Mouse (Mus musculus): ENCODE results near the gene Numbl. TPM values are rescaled to one million over a fixed set of nuclear protein-coding genes. Genes with fewer than 3 reads are reported as not detected.
A peak's percentile ranks its signal among the peaks of the same experiment; 100 is the strongest.

The Numbl gene
- total and polyA plus RNA-seq, 2 experiments from 2014 or later: 59.5 to 140 TPM

DNA sequence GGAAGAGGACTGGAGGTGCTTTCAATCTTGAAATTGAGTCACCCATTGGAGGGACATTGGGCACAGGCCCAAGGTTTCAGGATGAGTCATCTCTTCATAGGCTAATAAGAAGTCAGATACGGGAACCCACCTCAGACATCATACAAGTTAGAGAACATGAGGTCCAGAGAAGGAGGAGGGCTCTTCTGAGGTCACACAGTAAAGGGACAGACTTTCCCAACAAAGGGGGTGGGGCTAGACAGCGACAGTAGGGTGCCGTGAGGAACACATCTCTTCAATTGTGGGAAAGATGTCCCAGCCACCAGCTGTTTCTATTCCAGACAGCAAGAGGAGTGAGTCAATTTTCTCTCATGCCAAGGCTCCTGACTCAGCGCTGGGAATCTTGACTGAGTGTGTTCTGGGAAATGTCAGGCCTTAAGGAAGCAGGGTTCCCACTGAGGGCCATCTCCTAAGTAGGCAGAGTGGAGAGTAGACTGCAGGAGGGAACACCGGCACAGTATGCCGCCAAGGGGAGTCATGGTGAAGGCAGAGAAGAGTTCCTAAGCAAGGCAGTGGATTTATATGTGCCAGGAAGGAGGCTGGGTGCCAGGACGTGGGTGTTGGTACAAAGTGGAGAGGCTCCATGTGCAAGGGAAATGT lies 26.4 kb upstream of the Numbl start:
- H3K9me3 ChIP-seq (ENCODE audit: low read length): no peaks in the 10 kb centered on the region
- DNase-seq (ENCODE audit: low spot score) (no peak), ATAC-seq (no peak)
- H3K9ac ChIP-seq (replicated peaks; ENCODE audit: low read length): no peak overlapping the region
- WGBS: 65% methylated on average over 7 of the region's 7 CpGs
- no peak overlapping the region for H3K4me2 ChIP-seq (ENCODE audit: low read depth, low read length)
- TF ChIP-seq CTCF (IDR thresholded peaks at IDR 0.05; ENCODE audit: low read depth): no peak
- H3K4me1 ChIP-seq (ENCODE audit: insufficient read depth, low read length): peaks cover 9% of the 10 kb centered on the region
- no peaks in the 10 kb centered on the region for H3K27me3 ChIP-seq (ENCODE audit: insufficient read depth, low read length)
- peak overlapping the region; percentile 71; the same call in 1 of the 2 replicates for H3K27ac ChIP-seq
- H3K4me3 ChIP-seq (ENCODE audit: low read length): no peak overlapping the region
- no peaks in the 10 kb centered on the region for H3K36me3 ChIP-seq (ENCODE audit: insufficient read depth, low read length)

DNA sequence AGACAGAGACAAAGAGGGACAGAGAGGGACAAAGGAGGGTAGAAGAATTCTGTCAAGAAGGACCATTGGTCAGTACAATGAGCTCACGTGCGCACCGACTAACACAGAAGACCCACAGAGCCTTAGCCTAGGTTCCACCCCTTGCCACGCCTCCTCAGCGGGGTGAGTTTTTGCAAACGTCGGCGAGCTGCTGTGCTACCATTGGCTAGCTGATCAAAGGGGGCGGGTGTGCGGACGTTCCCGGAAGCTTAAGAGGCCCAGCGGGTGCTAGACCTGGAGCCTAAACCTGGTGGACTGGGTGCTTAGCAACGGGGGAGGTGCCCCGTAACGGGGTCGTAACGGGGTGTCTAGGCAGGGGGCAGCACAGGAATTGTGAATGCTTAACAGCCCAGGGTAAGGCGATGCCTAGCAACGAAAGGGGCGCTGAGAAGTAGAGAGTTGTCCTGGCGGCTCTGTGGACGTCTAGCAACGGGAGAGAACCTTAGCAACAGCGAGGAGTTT lies 25.4 kb upstream of the Numbl start, which contains the start of gene Coq8b:
Coq8b (plus strand) TSS at position 243 of the 501 bp plus-strand sequence.
- peak; percentile 96 for DNase-seq (ENCODE audit: low spot score)
- H3K4me2 ChIP-seq (ENCODE audit: low read depth, low read length): peak within 1 kb of the TSS; percentile 80
- H3K9me3 ChIP-seq (ENCODE audit: low read length): no peaks in the 10 kb centered on the region
- peak; percentile 93 for ATAC-seq
- no peaks in the 10 kb centered on the region for H3K36me3 ChIP-seq (ENCODE audit: insufficient read depth, low read length)
- H3K27ac ChIP-seq: peak within 1 kb of the TSS; percentile 71
- no peaks in the 10 kb centered on the region for H3K27me3 ChIP-seq (ENCODE audit: insufficient read depth, low read length)
- H3K4me3 ChIP-seq (ENCODE audit: low read length): peak within 1 kb of the TSS; percentile 53
- peaks cover 4% of the 10 kb centered on the region; the same call in 1 of the 2 replicates for H3K4me1 ChIP-seq (ENCODE audit: insufficient read depth, low read length)
- peak; percentile 54 for TF ChIP-seq CTCF (IDR thresholded peaks at IDR 0.05; ENCODE audit: low read depth)
- H3K9ac ChIP-seq (replicated peaks; ENCODE audit: low read length): peak within 1 kb of the TSS; percentile 50
- under 1% methylated on average over 25 of the region's 25 CpGs for WGBS

DNA sequence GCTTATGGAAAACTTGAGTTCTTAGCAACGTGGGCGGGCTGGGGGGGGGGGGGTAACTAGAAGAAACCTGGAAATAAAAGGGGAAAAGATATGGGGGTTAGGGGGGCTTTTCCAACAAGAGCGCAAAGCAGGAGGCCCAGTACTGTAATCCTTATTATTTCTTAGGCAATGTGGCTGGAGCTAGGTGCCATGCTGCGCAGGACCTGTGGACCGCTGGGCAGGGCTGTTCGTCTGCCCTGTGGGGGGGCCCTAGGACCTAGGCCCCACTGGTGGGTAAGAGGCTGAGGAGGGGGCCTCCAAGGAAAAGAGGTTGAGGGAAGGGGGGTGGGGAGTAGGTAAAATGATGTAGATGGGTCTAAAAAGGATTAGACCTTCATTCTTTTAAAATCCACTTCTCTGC lies 24.9 kb upstream of the Numbl start:
- Histone ChIP-seq H3K4me1 (ENCODE audit: insufficient read depth, low read length) (peaks cover 4% of the 10 kb centered on the region; the same call in 1 of the 2 replicates), H3K4me2 (ENCODE audit: low read depth, low read length) (peak overlapping the region; percentile 80), H3K27me3 (ENCODE audit: insufficient read depth, low read length) (no peaks in the 10 kb centered on the region), H3K27ac (peak overlapping the region; percentile 71), H3K9me3 (ENCODE audit: low read length) (no peaks in the 10 kb centered on the region), H3K9ac (replicated peaks; ENCODE audit: low read length) (peak overlapping the region; percentile 50), H3K36me3 (ENCODE audit: insufficient read depth, low read length) (no peaks in the 10 kb centered on the region), H3K4me3 (ENCODE audit: low read length) (peak overlapping the region; percentile 53)
- 3% methylated on average over 6 of the region's 6 CpGs for WGBS
- no peak for ATAC-seq
- no peak for DNase-seq (ENCODE audit: low spot score)
- no peak for TF ChIP-seq CTCF (IDR thresholded peaks at IDR 0.05; ENCODE audit: low read depth)

DNA sequence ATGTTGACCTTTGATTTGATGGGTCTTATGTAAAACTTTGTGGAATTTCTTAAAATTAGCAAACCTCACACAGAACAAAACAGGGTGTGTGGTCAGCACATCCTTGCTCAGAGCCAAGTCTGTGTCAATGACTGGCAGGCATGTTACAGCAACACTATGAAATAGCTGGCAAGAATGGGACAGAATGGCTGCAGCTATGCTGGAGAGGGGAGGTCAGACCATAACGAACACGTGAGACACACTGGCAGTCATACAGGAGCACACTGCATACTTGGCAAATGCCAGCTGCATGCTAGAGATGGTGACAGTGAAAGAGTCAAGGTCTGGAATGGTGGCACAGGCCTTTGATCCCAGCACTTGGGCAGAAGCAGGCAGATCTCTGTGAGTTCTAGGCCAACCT lies 22.5 kb upstream of the Numbl start:
- no peak for DNase-seq (ENCODE audit: low spot score)

DNA sequence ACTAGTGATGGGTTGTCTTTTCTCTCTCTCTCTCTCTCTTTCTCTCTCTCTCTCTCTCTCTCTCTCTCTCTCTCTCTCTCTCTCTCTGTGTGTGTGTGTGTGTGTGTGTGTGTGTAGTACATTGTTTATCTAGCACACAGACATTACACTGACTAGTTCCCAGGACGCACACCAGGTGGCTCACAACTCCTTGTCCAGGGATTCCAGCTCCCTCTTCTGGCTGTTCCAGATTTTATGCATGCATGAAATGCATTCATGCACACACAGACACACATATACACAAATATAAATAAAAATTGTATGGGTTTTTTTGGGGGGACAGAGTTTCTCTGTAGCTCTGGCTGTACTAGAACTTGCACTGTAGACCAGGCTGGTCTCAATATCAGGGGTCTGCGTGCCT lies 20.7 kb upstream of the Numbl start:
- Histone ChIP-seq H3K4me1 (ENCODE audit: insufficient read depth, low read length) (peaks cover 4% of the 10 kb centered on the region; the same call in 1 of the 2 replicates), H3K27ac (no peak overlapping the region), H3K4me3 (ENCODE audit: low read length) (no peak overlapping the region), H3K9ac (replicated peaks; ENCODE audit: low read length) (no peak overlapping the region), H3K27me3 (ENCODE audit: insufficient read depth, low read length) (no peaks in the 10 kb centered on the region), H3K4me2 (ENCODE audit: low read depth, low read length) (no peak overlapping the region), H3K9me3 (ENCODE audit: low read length) (no peaks in the 10 kb centered on the region), H3K36me3 (ENCODE audit: insufficient read depth, low read length) (peaks cover 22% of the 10 kb centered on the region)
- 90% methylated on average over 2 of the region's 2 CpGs for WGBS
- no peak for ATAC-seq
- peak; percentile 33; the same call in 1 of the 2 replicates for TF ChIP-seq CTCF (IDR thresholded peaks at IDR 0.05; ENCODE audit: low read depth)
- no peak for DNase-seq (ENCODE audit: low spot score)

More for the DNA sequence above, 22.5 kb upstream of the Numbl start:
- no peak overlapping the region for H3K4me2 ChIP-seq (ENCODE audit: low read depth, low read length)
- peaks cover 11% of the 10 kb centered on the region for H3K36me3 ChIP-seq (ENCODE audit: insufficient read depth, low read length)
- H3K9ac ChIP-seq (replicated peaks; ENCODE audit: low read length): no peak overlapping the region
- no peak for ATAC-seq
- WGBS: 71% methylated on average over 2 of the region's 2 CpGs
- H3K4me3 ChIP-seq (ENCODE audit: low read length): no peak overlapping the region
- no peak overlapping the region for H3K27ac ChIP-seq
- no peaks in the 10 kb centered on the region for H3K27me3 ChIP-seq (ENCODE audit: insufficient read depth, low read length)
- no peak for TF ChIP-seq CTCF (IDR thresholded peaks at IDR 0.05; ENCODE audit: low read depth)
- peaks cover 4% of the 10 kb centered on the region; the same call in 1 of the 2 replicates for H3K4me1 ChIP-seq (ENCODE audit: insufficient read depth, low read length)
- no peaks in the 10 kb centered on the region for H3K9me3 ChIP-seq (ENCODE audit: low read length)

DNA sequence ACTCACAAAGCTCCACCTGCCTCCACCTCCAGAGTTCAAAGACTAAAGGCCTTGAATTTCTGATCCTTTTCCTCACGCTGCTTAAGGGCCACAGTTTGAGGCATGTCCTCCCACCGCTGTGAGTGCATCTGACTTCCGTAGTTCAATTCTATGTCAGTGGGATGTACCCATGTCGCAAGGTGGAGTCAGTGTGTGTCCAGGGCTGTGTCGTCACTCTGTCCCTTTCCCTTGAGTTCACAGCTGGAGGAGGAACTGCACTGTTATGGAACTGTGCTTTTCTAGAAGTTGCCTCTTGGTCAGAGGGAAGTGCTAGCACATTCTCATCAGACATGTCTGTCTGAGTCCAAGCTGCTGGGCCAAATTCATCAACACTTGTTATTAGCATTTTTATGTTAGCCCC lies 19.7 kb upstream of the Numbl start:
- TF ChIP-seq CTCF (IDR thresholded peaks at IDR 0.05; ENCODE audit: low read depth): no peak
- Histone ChIP-seq H3K9ac (replicated peaks; ENCODE audit: low read length) (no peak overlapping the region), H3K27ac (no peak overlapping the region), H3K4me1 (ENCODE audit: insufficient read depth, low read length) (peaks cover 1% of the 10 kb centered on the region; the same call in 1 of the 2 replicates), H3K27me3 (ENCODE audit: insufficient read depth, low read length) (no peaks in the 10 kb centered on the region), H3K36me3 (ENCODE audit: insufficient read depth, low read length) (peaks cover 22% of the 10 kb centered on the region), H3K4me3 (ENCODE audit: low read length) (no peak overlapping the region), H3K4me2 (ENCODE audit: low read depth, low read length) (no peak overlapping the region), H3K9me3 (ENCODE audit: low read length) (no peaks in the 10 kb centered on the region)
- no peak for DNase-seq (ENCODE audit: low spot score)
- 86% methylated on average over 5 of the region's 5 CpGs for WGBS
- ATAC-seq: no peak

DNA sequence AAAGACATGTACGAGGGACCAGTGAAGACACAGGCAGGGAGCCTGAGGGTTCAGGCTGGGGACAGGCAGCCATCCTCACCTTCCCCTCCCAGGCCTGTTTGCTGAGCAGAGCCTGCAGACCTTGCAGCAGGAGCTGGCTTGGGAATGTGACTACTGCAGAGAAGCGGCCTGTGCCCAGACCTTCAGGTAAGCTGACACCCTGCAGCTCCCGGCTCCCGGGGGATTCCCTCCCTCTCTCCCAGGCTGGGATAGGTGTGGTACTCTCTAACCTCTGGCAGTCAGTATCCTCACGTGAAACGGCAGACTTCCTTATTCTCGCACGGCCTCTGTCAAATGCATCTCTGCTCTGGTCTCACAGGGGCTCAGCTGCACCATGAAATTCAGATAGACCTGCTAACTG lies 15.0 kb upstream of the Numbl start:
- Histone ChIP-seq H3K4me3 (ENCODE audit: low read length) (no peak overlapping the region), H3K27me3 (ENCODE audit: insufficient read depth, low read length) (no peaks in the 10 kb centered on the region), H3K4me2 (ENCODE audit: low read depth, low read length) (no peak overlapping the region), H3K4me1 (ENCODE audit: insufficient read depth, low read length) (no peaks in the 10 kb centered on the region), H3K9me3 (ENCODE audit: low read length) (no peaks in the 10 kb centered on the region), H3K9ac (replicated peaks; ENCODE audit: low read length) (no peak overlapping the region), H3K36me3 (ENCODE audit: insufficient read depth, low read length) (peaks cover 28% of the 10 kb centered on the region), H3K27ac (no peak overlapping the region)
- 72% methylated on average over 8 of the region's 8 CpGs for whole genome bisulfite sequencing
- no peak for ATAC-seq
- DNase-seq (ENCODE audit: low spot score): no peak
- no peak for TF ChIP-seq CTCF (IDR thresholded peaks at IDR 0.05; ENCODE audit: low read depth)
